In genomic region chr4:153188504-153189031, GRCm38 (mm10) we compare ENCODE assay signal across 10 mouse cellular contexts.
DNase-seq lines count a peak whose midpoint lies in the region; ATAC-seq and TF ChIP-seq lines count a peak whose summit lies in the region.
"Had no signal": no experiment of that assay in that cellular context is flagged by ENCODE, and none has a peak within 500 bp of the region (broad histone marks: within the 10 kb centered on the region; RNA-seq: fewer than 3 reads in every experiment).

No protein-coding gene starts in this region.

- no peak overlapping the region for H3K27ac ChIP-seq in heart, embryonic 15.5 days
- no peak overlapping the region for H3K27ac ChIP-seq in forebrain, embryonic 16.5 days (ENCODE audit: low read length)
- H3K27ac ChIP-seq in midbrain, embryonic 14.5 days (replicated peaks; ENCODE audit: low read depth, low read length) = no peak overlapping the region
- H3K27ac ChIP-seq: embryonic facial prominence, embryonic 15.5 days had no signal

- H3K4me2 ChIP-seq in heart, embryonic 15.5 days = peak overlapping the region; percentile 19; the same call in 1 of the 2 replicates
- H3K4me2 ChIP-seq in forebrain, embryonic 16.5 days (ENCODE audit: low read length) = peak overlapping the region; percentile 53
- H3K4me2 ChIP-seq in midbrain, embryonic 14.5 days (ENCODE audit: low read length) = peak overlapping the region; percentile 49
- H3K4me2 ChIP-seq: embryonic facial prominence, embryonic 15.5 days had no signal

- no peak; the same call in 1 of the 2 replicates for ATAC-seq in heart, embryonic 15.5 days (replicated peaks; ENCODE audit: insufficient number of reproducible peaks, insufficient read depth, low FRiP score, low read depth)
- peak; percentile 38; the same call in 1 of the 2 replicates for ATAC-seq in forebrain, embryonic 16.5 days
- no peak for ATAC-seq in midbrain, embryonic 14.5 days (ENCODE audit: low FRiP score, low TSS enrichment)
- ATAC-seq in megakaryocyte progenitor cell, adult 5-6 weeks (replicated peaks; ENCODE audit: poor library complexity) = no peak

- no peaks in the 10 kb centered on the region; the same call in 1 of the 2 replicates for H3K4me1 ChIP-seq in heart, embryonic 15.5 days (replicated peaks)
- peaks cover 12% of the 10 kb centered on the region for H3K4me1 ChIP-seq in forebrain, embryonic 16.5 days (replicated peaks; ENCODE audit: control insufficient read depth, insufficient read depth, low read length)
- peaks cover 18% of the 10 kb centered on the region for H3K4me1 ChIP-seq in midbrain, embryonic 14.5 days (ENCODE audit: control insufficient read depth, insufficient read depth, low read length)
- H3K4me1 ChIP-seq in lung, adult 2 months (ENCODE audit: control insufficient read depth, insufficient read depth, low read length) = no peaks in the 10 kb centered on the region
- H3K4me1 ChIP-seq: embryonic facial prominence, embryonic 15.5 days had no signal

- no peak for TF ChIP-seq POLR2A in lung, adult 2 months (IDR thresholded peaks at IDR 0.05; ENCODE audit: borderline replicate concordance, extremely low read depth, low read depth, low read length)

- H3K27me3 ChIP-seq in heart, embryonic 15.5 days = peaks cover 14% of the 10 kb centered on the region; the same call in 1 of the 2 replicates
- peaks cover 3% of the 10 kb centered on the region for H3K27me3 ChIP-seq in forebrain, embryonic 16.5 days (replicated peaks; ENCODE audit: control insufficient read depth, insufficient read depth, low read length)
- H3K27me3 ChIP-seq in midbrain, embryonic 14.5 days (ENCODE audit: control insufficient read depth, insufficient read depth, low read length) = peaks cover 42% of the 10 kb centered on the region

- H3K36me3 ChIP-seq in heart, embryonic 15.5 days = no peaks in the 10 kb centered on the region
- no peaks in the 10 kb centered on the region for H3K36me3 ChIP-seq in forebrain, embryonic 16.5 days (ENCODE audit: control insufficient read depth, insufficient read depth)
- H3K36me3 ChIP-seq in midbrain, embryonic 14.5 days (ENCODE audit: control insufficient read depth, insufficient read depth, low read length) = no peaks in the 10 kb centered on the region
- H3K36me3 ChIP-seq: embryonic facial prominence, embryonic 15.5 days had no signal

- TF ChIP-seq CTCF in lung, adult 2 months (IDR thresholded peaks at IDR 0.05; ENCODE audit: insufficient read depth, low read length) = no peak

- no peak overlapping the region for H3K4me3 ChIP-seq in heart, embryonic 15.5 days
- H3K4me3 ChIP-seq in forebrain, embryonic 16.5 days (replicated peaks; ENCODE audit: low read length) = peak overlapping the region; percentile 27
- peak overlapping the region; percentile 15; the same call in 1 of the 2 replicates for H3K4me3 ChIP-seq in midbrain, embryonic 14.5 days (replicated peaks; ENCODE audit: low read depth, low read length)
- no peak overlapping the region for H3K4me3 ChIP-seq in lung, adult 2 months (replicated peaks; ENCODE audit: extremely low read depth, low read depth, low read length)
- H3K4me3 ChIP-seq: embryonic facial prominence, embryonic 15.5 days had no signal

- no peak overlapping the region for H3K9ac ChIP-seq in heart, embryonic 15.5 days
- peak overlapping the region; percentile 20; the same call in 1 of the 2 replicates for H3K9ac ChIP-seq in forebrain, embryonic 16.5 days (replicated peaks; ENCODE audit: low read depth, low read length)
- peak overlapping the region; percentile 34; the same call in 1 of the 2 replicates for H3K9ac ChIP-seq in midbrain, embryonic 14.5 days (replicated peaks; ENCODE audit: low read length)
- H3K9ac ChIP-seq: embryonic facial prominence, embryonic 15.5 days had no signal

- WGBS in heart, embryonic 15.5 days = under 1% methylated on average over 17 of the region's 17 CpGs
- WGBS in forebrain, embryonic 16.5 days = under 1% methylated on average over 17 of the region's 17 CpGs
- WGBS in midbrain, embryonic 14.5 days = under 1% methylated on average over 17 of the region's 17 CpGs
- WGBS in lung, adult 2 months = under 1% methylated on average over 17 of the region's 17 CpGs

- DNase-seq in heart, adult 11 months = no peak
- peak; percentile 55 for DNase-seq in brain, adult 2 months (ENCODE audit: low read depth, low spot score)
- DNase-seq in midbrain, embryonic 14.5 days = peak; percentile 73
- DNase-seq in right cerebral cortex, postnatal 25 days = no peak
- no peak for DNase-seq in lung, adult 2 months
- DNase-seq: adrenal gland, postnatal 14 days had no signal

- H3K9me3 ChIP-seq in heart, embryonic 15.5 days (replicated peaks) = no peaks in the 10 kb centered on the region
- H3K9me3 ChIP-seq in forebrain, embryonic 16.5 days (ENCODE audit: control insufficient read depth, low read length) = no peaks in the 10 kb centered on the region
- no peaks in the 10 kb centered on the region for H3K9me3 ChIP-seq in midbrain, embryonic 14.5 days (ENCODE audit: control insufficient read depth, low read length)
- H3K9me3 ChIP-seq: embryonic facial prominence, embryonic 15.5 days had no signal

Comparison
In these comparisons a context has a peak if more than half of its experiments do, and no peak if none do; other contexts are left out.
1. H3K4me3 ChIP-seq: peak in forebrain, embryonic 16.5 days (single experiment) and midbrain, embryonic 14.5 days (single experiment); none in heart, embryonic 15.5 days (single experiment) and lung, adult 2 months (single experiment).
2. DNase-seq: peak in brain, adult 2 months (single experiment) and midbrain, embryonic 14.5 days (single experiment); none in heart, adult 11 months (single experiment), right cerebral cortex, postnatal 25 days (single experiment) and lung, adult 2 months (single experiment).
3. Peak in every context shown above with its lines, with median percentiles within 50 percentile points of each other: H3K4me2 ChIP-seq.